Mouse (Mus musculus) retina, postnatal 7 days (tissue): Measurements from ENCODE around the gene Vhl.
A peak's percentile ranks its signal among the peaks of the same experiment; 100 is the strongest.

ENCODE experiments used
- DNase-seq: peaks from one replicate; pipeline ENCODE4 v3.0.0-alpha.2; 2012; ENCODE audit warnings: low read depth, low spot score

Vhl gene

DNA sequence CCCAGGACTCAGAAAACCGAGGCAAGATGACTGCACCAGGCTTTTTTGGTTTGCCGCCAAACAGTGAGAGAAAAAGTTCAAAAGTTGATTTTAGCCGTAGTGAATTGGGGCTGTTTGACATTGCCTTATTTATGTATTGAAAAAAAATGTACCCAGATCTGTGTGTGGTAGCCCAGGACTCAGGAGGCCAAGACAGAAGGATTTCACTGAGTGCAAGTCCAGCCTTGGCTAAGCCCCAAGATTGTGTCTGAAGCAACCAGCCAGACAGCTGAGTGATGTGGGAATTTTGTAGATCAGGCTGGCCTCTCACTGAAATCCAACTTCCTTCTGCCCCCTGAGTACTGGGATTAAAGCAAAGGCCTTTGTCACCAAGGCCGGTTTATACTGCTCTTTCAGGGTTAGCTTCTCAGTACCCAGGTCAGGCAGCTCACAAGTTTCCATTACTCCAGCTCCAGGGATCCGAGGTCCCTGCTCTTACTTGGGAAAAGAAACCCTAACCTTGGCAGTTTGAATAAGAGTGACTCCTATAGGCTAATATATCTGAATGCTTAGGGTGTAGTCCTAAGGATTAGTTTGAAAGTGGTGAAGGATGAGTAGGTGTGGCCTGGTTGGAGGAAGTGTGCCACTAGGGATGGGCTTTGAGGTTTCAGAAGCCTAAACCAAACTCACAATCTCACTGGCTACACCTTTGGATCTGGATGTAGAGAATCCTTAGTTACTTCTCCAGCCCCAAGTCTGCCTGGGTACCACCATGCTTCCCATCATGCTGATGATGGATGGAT, 1.4 kb downstream of the Vhl start:
- DNase-seq: no peak

DNA sequence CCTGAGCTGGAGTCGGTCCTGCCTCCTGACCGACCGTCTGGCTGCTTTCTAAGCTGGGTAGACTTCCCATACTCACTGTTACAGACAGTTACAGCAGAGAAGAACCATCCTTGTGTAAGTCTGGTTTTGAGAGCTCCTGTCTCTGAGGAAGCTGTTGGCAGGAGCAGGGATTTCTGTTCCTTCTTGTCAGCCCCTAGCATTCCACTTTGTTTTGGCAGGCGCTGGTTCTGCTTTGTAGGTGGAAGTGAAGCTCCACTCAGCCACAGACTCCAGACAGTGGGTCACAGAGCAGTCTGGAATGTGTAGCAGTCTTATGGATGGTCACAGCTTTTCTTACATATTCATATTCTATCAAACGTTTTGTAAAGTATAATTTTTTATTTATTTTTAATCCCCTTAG, 6.6 kb downstream of the Vhl start:
- no peak for DNase-seq

DNA sequence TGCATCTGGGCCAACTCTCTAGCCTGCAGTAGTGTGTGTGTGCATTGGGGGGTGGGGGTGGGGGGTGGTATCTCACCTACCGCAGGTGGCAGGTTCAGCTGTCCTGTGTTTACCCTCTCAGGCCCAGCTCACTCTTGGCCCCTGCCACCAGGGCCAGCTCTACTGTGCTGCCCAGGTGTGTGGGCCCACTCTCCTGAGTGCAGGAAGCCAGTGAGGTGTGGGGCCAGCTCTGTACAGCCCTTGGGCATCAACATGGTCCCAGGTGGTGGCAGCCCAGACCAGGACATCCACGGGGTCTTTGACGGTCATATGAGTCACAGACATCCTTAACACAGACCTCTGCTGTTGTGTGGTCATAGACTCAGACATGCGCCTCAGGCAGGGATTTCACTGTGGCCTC, 9.1 kb downstream of the Vhl start:
- no peak for DNase-seq

DNA sequence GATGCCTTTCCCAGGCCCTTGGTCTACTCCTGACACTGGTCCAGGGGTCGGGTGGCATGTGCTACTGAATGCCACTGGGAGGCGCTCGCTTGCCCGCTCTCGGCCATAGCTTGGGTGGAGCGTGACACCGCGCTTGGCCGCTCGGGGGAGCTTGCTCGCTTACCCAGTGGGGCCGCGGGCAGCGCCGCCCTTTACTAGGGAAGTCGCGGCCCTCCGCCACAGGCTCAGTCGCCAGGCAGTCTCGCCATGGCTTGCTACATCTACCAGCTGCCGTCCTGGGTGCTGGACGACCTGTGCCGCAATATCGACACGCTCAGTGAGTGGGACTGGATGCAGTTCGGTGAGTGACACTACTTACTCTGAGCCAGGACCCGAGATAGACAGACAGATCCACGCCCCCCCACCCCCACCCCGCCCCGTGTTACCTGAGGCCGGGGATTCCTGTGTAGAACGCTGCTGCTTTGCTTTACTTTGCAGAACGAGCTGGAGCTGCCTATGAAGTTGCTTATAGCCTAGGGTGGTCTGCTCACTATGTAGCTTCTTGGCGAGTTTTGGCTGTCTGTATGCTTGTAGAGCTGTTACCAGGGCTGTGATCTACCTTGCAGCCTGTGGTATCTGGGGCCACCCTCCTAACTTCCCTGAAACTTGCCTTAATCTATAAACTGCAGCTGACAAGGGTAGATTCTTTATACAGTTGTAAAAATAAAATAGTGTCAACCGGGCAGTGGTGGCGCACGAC, 14.7 kb downstream of the Vhl start, which contains the start of gene Irak2:
Gene Irak2, plus strand, starts transcription at position 166 of the 739 bp plus-strand sequence.
- DNase-seq: peak; percentile 81

DNA sequence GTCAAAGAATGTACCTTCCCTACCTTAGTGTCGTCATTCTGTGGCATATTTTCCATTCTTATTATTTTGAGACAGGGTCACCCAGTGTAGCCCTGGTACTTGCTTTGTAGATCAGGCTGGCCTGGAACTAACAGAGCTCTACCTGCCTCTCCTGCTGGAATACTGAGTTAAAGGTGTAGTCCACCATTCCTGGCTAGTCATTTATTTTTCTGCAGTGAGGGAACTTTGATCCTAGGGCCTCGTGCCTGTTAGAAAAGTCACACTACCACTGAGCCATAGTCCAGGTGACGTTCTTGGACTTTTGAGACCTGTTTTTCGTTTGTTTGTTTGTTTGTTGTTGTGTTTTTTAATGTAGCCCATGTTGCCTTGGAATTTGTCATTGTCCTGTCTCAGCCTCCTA, 15.4 kb downstream of the Vhl start:
- DNase-seq: no peak

DNA sequence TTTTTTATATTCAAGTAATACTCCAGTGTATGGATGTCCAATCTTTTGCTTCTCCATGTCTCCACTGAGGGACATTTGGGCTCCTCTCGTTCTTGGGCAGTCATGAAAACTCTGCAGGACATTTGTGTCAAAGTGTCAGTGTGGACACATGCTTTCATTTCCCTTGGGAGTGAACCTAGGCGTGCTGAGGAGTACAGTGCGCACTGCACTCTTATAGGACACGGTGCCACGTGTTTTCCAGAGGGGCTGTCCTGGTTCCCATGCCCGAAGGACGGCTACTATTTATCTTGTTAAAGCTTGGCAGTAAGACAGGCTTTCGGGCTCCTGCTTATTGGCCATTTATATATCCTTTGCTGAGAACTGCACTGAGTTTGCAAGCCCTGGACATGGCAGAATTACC, 18.8 kb downstream of the Vhl start:
- DNase-seq: no peak

DNA sequence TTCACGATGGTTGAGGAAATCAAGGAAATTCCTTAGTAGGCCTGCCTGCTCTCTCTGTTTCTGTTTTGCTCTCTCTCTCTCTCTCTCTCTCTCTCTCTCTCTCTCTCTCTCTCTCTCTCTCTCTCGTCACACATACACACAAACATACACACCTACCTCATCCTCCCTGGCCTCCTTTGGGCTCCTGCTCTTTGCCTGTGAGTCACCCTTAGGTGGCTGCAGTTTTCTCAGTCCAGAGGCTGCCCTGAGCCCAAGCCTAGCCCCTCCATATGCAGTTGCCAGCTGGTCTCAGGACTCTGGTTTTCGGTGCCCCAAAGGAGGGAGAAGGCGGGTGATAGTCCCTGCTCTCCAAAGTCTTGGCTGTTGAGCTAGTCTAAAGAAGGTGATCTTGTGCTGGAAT, 19.3 kb downstream of the Vhl start:
- DNase-seq: no peak

DNA sequence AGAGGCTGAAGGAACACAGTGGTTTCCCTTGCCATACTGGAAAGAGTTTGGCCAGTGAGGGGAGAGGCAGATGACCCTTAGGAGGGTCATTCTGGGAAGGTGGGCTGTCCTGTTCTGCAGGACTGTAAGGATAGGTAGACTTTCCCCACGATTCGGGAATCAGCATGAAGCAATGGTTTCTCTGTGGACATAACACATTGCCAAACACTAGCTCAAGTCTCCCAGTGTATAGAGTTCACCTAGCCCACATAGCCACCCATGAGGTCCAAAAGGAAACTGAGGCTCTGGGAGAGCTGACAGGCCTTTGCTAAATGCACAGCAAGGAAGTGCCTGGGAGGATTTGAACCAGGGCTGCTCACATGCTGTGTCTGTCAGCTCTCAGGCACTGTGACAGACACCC, 20.2 kb downstream of the Vhl start:
- no peak for DNase-seq

DNA sequence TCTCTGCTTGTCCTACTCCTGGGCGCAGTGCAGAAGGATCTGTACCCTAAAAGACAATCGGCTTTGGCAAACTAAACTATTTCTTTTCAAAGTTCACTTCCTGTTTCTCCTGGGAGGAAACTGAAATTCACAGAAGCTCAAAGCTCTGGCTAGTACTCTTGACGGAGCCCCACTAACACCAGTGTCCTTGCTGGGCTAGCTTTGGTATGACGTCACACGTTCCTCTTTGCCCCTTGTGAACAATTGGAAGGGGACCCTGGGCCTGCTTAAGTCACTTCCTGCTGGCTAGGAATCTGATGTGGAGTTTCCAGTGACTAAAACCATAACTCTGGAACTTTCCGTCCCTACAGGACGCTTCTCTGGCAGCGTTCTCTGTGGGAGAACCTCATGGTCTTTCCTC, 21.0 kb downstream of the Vhl start:
- DNase-seq: no peak

DNA sequence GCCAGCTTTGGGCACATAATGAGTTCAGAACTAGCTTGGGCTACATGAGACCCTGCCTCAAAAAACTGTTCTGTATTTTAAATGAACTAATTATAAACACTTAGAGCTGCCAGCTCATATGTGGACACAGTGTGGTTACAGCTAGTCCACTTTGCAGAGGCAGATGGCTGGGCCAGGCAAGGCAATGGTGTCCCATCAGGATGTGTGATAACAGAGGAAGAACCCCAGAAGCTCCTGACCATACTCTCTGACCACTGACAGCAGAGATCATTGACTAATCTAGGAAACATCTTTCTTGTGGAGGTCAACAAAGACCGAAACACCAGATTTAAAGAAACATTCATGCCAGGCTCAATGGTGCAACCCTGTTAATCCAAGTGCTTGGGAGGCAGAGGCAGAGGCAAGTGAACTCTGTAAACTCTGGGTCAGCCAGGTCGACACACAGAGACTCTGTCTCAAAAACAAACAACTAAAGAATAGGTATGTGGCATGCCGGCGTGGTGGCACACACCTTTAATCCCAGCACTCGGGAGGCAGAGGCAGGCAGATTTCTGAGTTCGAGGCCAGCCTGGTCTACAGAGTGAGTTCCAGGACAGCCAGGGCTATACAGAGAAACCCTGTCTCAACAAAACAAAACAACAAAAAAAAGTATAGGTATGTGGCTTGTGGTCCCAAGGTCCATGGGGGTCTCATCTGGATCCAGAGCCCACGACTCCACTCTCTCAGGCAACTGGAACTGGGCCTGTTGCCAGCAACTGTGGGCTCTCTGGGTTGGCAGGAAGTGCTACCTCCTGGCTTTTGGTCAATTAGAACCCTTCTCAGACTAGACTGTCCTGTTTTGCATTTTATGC, 25.8 kb downstream of the Vhl start:
- DNase-seq: no peak

DNA sequence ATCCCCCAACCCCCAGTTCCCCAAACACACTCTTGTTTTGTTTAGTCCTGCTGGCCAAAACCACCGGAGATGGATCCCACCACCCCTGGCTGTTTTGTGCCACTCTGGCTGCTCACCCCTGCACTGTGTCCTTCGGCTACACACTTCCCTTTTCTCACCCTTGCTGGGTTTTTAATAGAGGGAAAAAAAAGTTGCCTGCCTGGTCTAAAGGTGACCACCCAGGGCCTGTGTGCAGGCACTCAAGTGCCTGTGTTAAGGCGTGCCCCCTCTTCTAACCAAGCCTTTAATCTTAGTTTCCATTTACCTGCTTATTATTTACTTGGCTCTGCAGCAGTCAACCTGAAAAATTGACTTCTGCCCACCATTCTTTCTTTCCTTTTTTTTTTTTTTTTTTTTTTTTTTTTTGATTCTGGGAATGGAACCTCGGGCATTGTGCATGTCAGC, 26.5 kb downstream of the Vhl start:
- DNase-seq: no peak

DNA sequence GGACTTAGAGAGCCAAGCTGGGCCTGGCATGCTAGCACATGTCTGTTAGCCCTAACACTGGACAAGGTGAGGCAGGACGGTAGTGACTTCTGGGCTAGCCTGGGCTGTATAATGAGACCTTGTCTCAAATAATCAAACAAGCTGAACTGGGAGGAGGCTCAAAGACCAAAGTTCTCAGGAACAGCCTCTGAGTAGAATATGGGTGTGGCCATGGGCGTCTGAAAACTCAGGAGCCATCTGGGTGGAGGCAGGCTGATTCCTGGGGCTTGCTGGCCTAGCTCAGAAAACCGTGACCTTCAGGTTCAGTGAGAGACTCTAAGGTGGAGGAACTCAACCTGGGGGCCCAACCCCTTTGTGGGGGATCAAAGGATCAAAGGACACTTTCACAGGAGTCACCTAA, 27.9 kb downstream of the Vhl start:
- no peak for DNase-seq

DNA sequence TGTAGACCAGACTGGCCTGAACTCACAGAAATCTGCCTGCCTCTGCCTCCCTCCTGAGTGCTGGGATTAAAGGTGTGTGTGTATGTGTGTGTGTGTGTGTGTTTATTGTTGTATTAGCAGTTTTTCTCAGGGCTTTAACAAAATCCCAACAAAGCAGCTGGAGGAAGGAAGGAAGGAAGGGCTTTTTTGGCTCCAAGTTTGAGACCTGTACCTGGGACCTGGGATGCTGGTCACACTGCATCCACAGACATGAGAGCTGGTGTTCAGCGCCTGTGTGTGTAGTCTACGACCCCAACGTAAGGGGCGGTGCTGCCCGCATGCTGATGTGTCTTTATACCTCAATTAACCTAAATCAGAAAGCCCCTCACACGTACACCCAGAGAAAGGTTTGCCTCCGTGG, 29.8 kb downstream of the Vhl start:
- no peak for DNase-seq

DNA sequence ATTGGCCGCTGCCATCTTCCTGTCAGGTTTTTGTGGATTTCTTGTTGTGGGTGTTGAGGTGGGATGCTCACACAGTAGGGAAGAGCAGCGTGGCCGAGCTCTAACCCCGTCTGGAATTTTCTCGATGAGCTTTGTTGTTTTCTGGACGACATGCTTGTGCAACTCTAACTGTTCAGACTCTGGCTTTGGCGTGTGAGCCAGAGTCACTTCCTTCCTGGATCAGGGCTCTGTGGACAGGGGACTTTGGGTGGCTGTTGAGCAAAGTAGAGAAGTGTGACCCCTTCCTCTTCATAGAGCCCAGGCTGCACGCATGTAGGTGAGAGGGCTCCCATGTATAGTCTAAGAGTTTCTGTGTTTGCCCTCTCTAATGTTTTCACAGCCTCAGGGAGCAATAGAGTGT, 30.3 kb downstream of the Vhl start:
- DNase-seq: no peak

DNA sequence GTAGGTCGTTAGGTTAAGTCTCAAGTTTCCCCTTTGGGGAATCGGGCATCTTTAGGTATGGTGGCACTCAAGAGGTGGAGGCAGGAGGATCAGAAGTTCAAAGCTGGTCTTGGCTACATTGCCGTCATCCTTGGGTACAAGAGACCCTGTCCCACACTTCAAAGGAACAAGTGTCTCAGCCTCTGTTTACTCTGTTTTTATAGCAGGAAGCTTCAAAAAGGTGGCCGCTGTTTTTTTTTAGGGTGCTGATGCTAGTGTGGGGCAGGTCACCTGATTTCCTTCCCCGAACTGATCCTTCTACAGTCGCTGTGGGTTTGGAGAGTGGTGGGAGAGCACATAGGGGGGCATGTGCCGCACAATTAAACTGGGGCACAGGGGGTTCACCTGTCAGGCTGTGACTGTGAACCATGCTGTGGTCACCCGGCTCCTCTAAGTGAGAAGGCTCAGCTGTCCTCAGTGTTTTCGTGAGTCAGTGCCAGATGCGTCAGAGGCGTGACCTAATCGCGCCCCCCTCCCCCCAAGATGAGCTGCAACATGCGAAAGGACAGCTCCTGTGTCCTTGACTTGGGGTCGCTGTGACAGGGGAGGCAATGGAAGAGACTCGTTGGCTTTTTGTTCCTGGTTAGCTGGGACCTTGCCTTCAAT, 31.1 kb downstream of the Vhl start:
- DNase-seq: no peak

DNA sequence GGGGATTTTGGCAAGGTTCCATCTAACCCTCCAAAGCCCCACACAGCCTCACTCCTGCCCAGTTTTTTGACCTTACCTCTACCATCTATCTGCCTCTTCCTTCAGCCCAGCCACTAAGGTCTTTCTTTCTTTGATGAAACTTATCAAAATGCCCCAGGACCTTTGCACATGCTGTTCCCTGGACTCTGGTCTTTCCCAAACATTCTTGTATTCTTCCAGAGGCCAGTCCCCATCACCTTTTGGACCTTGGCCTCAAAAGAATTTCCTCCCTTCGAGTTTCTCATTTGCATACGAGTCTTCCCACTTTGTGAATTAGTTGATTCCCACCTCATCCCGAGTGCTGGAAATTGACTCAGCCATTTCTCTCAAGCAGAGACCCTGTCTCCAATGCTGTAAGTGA, 31.7 kb downstream of the Vhl start:
- DNase-seq: no peak

DNA sequence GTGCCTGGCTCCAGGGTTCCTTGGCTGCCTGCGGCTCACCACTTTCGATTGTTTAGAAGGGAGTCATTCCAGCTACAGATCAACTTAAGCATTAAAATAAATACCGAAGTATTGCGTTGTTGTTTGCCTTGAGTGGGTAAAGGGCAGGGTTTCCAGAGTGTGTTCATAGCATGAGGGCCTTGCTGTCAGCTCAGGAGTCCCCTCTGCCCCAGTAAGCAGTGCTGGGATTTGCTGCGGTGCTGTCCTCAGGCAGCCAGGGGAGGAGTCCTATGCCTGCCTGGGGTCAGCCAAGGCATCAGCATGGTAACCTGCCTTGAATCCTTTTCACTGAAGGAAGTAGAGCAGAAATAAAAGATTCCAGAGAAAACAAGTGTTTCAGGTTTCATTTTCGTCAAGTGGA, 33.1 kb downstream of the Vhl start:
- peak; percentile 27 for DNase-seq

DNA sequence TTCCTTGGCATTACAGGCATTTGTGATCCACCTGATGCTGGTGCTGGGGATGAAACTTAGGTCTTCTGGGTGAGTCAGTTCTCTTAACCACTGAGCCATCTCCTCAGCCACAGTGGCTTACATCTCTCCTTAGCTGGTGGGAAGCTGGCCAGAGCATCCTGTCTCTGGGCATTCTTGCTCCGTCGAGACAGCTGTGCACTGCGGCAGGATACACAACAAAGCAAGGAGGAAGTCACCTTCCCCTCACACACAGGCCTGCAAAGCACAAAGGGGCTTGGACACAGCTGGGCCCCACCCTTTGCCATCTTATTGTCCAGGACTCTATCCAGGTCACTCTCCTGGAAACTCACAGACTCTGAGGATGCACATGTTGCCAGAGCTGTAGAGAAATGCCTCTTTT, 34.5 kb downstream of the Vhl start:
- no peak for DNase-seq

DNA sequence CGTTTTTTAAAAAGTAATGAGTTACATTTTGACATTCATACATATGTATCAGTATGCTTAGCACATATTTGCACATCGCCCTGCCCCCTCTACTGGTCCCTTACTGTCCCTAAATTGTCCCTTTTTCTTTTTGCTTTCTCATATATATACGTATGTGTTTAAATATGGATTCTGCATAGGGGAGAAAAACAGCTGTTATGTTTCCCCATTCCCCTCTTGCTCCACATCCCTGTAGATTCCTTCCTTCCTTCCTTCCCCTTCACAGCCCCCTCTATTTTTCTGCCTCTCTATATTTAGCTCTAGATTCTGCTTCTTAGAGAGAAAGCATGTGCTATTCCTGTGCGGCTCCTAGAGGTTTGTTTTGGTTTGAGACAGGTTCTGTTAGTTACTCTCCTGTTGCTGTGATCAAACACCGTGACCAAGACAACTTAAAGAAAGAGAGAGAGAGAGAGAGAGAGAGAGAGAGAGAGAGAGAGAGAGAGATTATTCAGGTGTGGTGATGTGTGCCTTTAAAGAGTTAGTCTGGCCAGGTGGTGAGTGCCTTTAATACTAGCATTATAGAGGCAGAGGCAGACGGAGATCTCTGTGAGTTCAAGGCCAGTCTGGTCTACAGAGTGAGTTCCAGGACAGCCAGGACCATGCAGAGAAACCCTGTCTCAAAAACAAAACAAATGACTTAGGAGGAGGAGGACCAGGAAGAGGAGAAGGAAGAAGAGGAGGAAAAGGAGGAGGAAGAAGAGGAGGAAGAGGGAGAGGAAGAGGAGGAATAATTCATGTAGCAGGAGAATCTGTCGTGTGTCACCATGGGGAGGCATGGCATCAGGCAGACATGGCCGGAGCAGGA, 36.1 kb downstream of the Vhl start:
- no peak for DNase-seq

DNA sequence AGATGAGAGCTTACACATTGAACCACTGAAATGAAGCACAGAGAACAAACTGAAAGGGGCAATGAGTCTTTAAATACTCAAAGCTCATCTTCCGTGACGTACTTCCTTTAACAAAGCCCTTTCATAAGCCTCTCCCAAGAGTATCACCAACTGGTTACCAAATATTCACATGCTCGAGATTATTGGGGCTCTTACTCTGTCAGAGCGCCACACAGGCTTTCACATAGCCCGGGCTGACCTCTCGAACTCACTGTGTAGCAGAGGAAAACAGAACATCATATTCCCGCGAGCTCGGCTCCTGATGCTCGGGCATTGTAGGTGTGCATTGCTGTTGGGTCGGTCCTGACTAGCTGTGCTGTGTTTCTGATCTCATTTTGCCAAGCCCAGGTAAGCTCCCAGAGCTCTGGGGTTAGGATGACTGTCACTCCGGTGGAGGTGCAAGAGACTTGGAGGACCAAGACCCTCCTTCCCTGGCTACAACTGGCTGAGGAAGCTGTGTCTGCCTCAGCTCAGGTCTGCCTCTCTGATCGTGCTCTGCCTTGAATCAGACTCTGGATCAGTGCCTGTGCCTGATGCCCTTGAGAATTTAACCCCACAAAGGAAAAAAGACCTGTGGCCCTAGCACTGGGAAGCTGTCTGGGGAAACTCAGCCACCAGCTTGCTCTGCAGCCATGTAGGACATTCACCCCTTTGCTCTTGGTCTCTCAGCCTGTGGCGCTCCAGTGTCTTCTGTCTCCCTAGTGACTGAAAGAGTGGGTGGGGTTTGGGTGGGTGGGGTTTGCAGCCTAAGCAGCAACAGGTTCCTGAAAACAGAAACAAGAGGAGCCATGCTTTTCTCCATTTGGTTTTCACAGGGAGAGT, 37.0 kb downstream of the Vhl start:
- no peak for DNase-seq
